Mouse (Mus musculus): ENCODE data around the gene Krt7.

DNA sequence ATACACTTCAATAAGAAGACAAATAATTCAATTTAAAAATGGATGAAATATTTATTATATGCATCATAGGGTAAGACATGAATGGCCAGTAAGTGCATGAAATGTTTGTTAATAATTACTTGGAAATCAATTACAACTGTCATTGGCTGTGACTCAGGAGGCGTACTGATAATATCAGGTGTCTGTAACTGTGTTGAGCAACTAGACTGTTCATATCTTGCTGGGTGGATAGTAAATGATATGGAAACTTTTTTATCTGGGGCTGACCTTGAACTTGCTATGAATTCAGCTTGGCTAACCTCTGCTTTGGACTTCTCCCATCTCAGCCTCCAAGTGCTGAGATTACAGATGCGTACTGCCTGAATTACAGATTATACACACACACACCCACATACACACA, 13.2 kb upstream of the Krt7 start:
- no peak for TF ChIP-seq CTCF (IDR thresholded peaks at IDR 0.05; ENCODE audit: low read depth, low read length)
- TF ChIP-seq POLR2A (IDR thresholded peaks at IDR 0.05; ENCODE audit: extremely low read depth, insufficient read depth, low read length): no peak
